Mouse (Mus musculus): ENCODE measurements at regions not wholly inside any gene's neighbourhood (a gene's known extent, or its start where the extent isn't known, plus 50 kb on each side); places are given as distances from the start of the nearest gene placed in this dataset.

- Histone ChIP-seq H3K4me2 (ENCODE audit: low read depth, low read length) (no peak overlapping the region), H3K4me1 (ENCODE audit: control insufficient read depth, insufficient read depth, low read length) (0 out of 2 replicates have a peak, but pooled peaks cover 3% of the 10 kb centered on the region), H3K36me3 (ENCODE audit: control insufficient read depth, insufficient read depth) (no peaks in the 10 kb centered on the region), H3K27ac (ENCODE audit: low read length) (no peak overlapping the region), H3K9me3 (replicated peaks; ENCODE audit: control insufficient read depth, low read length) (no peaks in the 10 kb centered on the region), H3K4me3 (ENCODE audit: low read length) (no peak overlapping the region), H3K27me3 (ENCODE audit: control insufficient read depth, insufficient read depth, low read length) (peaks cover 63% of the 10 kb centered on the region), H3K9ac (ENCODE audit: low read length) (no peak overlapping the region)
- WGBS: 42% methylated on average over 4 of the region's 4 CpGs
- ATAC-seq (replicated peaks; ENCODE audit: extremely low read depth, insufficient read depth, low FRiP score): no peak
Measured at GRCm38 (mm10) chr3:17788334-17788720, 159.9 kb upstream of the Cypt12 start.

DNA sequence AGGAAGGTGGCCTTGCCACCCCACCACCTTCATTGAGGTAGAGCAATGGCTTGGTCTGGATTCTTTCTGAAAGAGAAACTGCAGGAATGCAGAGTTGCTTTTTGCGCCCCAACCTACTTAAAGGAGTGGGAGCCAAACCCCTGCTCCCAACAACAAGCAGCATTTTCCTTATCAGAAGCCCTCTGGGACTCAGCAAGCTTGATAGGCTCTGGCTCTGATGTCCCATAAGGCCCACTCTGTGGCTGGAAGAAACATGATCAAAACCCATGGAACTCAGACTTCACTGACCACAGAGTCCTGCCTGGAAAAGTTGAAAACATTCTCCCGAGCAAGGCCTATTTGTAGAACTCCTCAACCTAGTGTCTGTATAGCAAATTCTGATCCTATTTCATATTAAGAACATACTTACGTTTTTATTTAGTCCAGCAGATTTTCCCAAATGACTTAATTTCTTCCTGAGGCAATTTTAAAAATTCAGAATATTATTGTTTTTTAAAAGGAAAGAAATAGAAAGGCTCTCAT is 159.4 kb upstream of the Cypt12 start:
- no peak overlapping the region for H3K4me2 ChIP-seq (ENCODE audit: low read depth, low read length)
- no peaks in the 10 kb centered on the region for H3K36me3 ChIP-seq (ENCODE audit: control insufficient read depth, insufficient read depth)
- no peak overlapping the region for H3K27ac ChIP-seq (ENCODE audit: low read length)
- 41% methylated on average over 3 of the region's 3 CpGs for WGBS
- H3K4me3 ChIP-seq (ENCODE audit: low read length): no peak overlapping the region
- H3K27me3 ChIP-seq (ENCODE audit: control insufficient read depth, insufficient read depth, low read length): peaks cover 68% of the 10 kb centered on the region
- 0 out of 2 replicates have a peak, but pooled peaks cover 3% of the 10 kb centered on the region for H3K4me1 ChIP-seq (ENCODE audit: control insufficient read depth, insufficient read depth, low read length)
- no peaks in the 10 kb centered on the region for H3K9me3 ChIP-seq (replicated peaks; ENCODE audit: control insufficient read depth, low read length)
- H3K9ac ChIP-seq (ENCODE audit: low read length): no peak overlapping the region
- ATAC-seq (replicated peaks; ENCODE audit: extremely low read depth, insufficient read depth, low FRiP score): no peak

- 0 out of 2 replicates have a peak, but pooled peaks cover 3% of the 10 kb centered on the region for H3K4me1 ChIP-seq (ENCODE audit: control insufficient read depth, insufficient read depth, low read length)
- H3K27me3 ChIP-seq (ENCODE audit: control insufficient read depth, insufficient read depth, low read length): peaks cover 73% of the 10 kb centered on the region
- no peaks in the 10 kb centered on the region for H3K36me3 ChIP-seq (ENCODE audit: control insufficient read depth, insufficient read depth)
- no peak overlapping the region for H3K9ac ChIP-seq (ENCODE audit: low read length)
- no peaks in the 10 kb centered on the region for H3K9me3 ChIP-seq (replicated peaks; ENCODE audit: control insufficient read depth, low read length)
- no peak overlapping the region for H3K4me2 ChIP-seq (ENCODE audit: low read depth, low read length)
- H3K4me3 ChIP-seq (ENCODE audit: low read length): no peak overlapping the region
- no peak for ATAC-seq (replicated peaks; ENCODE audit: extremely low read depth, insufficient read depth, low FRiP score)
- 8% methylated on average over 9 of the region's 9 CpGs for WGBS
- no peak overlapping the region for H3K27ac ChIP-seq (ENCODE audit: low read length)
Measured at GRCm38 (mm10) chr3:17789454-17790196, 158.6 kb upstream of the Cypt12 start.

DNA sequence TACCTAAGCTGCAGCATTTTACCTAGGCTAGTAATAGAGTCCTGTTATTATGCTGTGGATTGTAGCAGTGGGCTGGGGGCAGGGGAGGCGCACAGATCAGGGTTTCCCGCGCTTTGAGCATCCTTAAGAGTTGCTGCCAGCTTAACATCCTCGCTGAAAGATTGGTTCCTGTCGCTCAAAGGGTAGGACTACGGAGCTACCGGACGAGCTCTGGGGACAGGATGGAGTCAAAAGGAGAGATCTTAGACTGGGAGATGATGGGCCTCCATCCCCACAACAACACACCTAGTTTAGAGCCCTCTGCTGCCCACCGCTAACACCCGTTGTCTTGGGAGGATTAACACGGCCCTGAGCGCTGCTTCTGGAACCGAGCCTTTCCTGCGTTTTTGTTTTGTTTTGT is 157.9 kb upstream of the Cypt12 start:
- no peaks in the 10 kb centered on the region for H3K36me3 ChIP-seq (ENCODE audit: control insufficient read depth, insufficient read depth)
- no peak overlapping the region for H3K4me2 ChIP-seq (ENCODE audit: low read depth, low read length)
- H3K4me3 ChIP-seq (ENCODE audit: low read length): no peak overlapping the region
- H3K9me3 ChIP-seq (replicated peaks; ENCODE audit: control insufficient read depth, low read length): no peaks in the 10 kb centered on the region
- WGBS: 2% methylated on average over 14 of the region's 14 CpGs
- ATAC-seq (replicated peaks; ENCODE audit: extremely low read depth, insufficient read depth, low FRiP score): no peak
- no peak overlapping the region for H3K9ac ChIP-seq (ENCODE audit: low read length)
- H3K4me1 ChIP-seq (ENCODE audit: control insufficient read depth, insufficient read depth, low read length): 0 out of 2 replicates have a peak, but pooled peaks cover 3% of the 10 kb centered on the region
- H3K27me3 ChIP-seq (ENCODE audit: control insufficient read depth, insufficient read depth, low read length): peaks cover 75% of the 10 kb centered on the region
- no peak overlapping the region for H3K27ac ChIP-seq (ENCODE audit: low read length)

DNA sequence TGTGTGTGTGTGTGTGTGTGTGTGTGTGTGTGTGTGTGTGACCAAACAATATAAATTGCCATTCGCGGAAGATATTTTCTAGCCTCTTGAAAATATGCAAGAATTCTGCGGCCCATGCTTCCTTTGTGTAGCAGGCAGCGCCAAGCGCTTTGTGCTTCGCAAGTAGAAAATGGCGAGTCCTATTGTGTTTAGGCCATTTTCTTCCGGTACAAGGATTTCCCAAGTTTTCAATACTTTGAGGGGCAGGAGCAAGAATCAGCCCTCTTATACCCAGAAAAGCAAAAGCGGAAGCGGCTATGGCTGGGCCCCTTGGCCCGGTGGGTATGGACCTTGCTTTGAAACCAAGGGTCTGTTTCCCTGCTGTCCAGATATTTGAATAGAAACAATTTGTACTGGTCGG is 157.4 kb upstream of the Cypt12 start:
- Histone ChIP-seq H3K9me3 (replicated peaks; ENCODE audit: control insufficient read depth, low read length) (no peaks in the 10 kb centered on the region), H3K36me3 (ENCODE audit: control insufficient read depth, insufficient read depth) (no peaks in the 10 kb centered on the region), H3K4me1 (ENCODE audit: control insufficient read depth, insufficient read depth, low read length) (0 out of 2 replicates have a peak, but pooled peaks cover 2% of the 10 kb centered on the region), H3K27me3 (ENCODE audit: control insufficient read depth, insufficient read depth, low read length) (peaks cover 79% of the 10 kb centered on the region), H3K4me3 (ENCODE audit: low read length) (no peak overlapping the region), H3K4me2 (ENCODE audit: low read depth, low read length) (no peak overlapping the region), H3K9ac (ENCODE audit: low read length) (no peak overlapping the region), H3K27ac (ENCODE audit: low read length) (no peak overlapping the region)
- WGBS: 2% methylated on average over 12 of the region's 12 CpGs
- ATAC-seq (replicated peaks; ENCODE audit: extremely low read depth, insufficient read depth, low FRiP score): no peak

- ATAC-seq (replicated peaks; ENCODE audit: extremely low read depth, insufficient read depth, low FRiP score): no peak
- Histone ChIP-seq H3K4me1 (ENCODE audit: control insufficient read depth, insufficient read depth, low read length) (no peaks in the 10 kb centered on the region), H3K9me3 (replicated peaks; ENCODE audit: control insufficient read depth, low read length) (no peaks in the 10 kb centered on the region), H3K27ac (ENCODE audit: low read length) (no peak overlapping the region), H3K4me3 (ENCODE audit: low read length) (no peak overlapping the region), H3K36me3 (ENCODE audit: control insufficient read depth, insufficient read depth) (no peaks in the 10 kb centered on the region), H3K9ac (ENCODE audit: low read length) (no peak overlapping the region), H3K4me2 (ENCODE audit: low read depth, low read length) (no peak overlapping the region), H3K27me3 (ENCODE audit: control insufficient read depth, insufficient read depth, low read length) (peaks cover 79% of the 10 kb centered on the region)
- 24% methylated on average over 8 of the region's 8 CpGs for WGBS
Measured at GRCm38 (mm10) chr3:17791381-17792320, 156.6 kb upstream of the Cypt12 start.

GRCm38 (mm10) chr3:17792537-17793039 is 155.6 kb upstream of the Cypt12 start:
- Histone ChIP-seq H3K4me2 (ENCODE audit: low read depth, low read length) (no peak overlapping the region), H3K27me3 (ENCODE audit: control insufficient read depth, insufficient read depth, low read length) (peaks cover 75% of the 10 kb centered on the region), H3K4me3 (ENCODE audit: low read length) (no peak overlapping the region), H3K9ac (ENCODE audit: low read length) (no peak overlapping the region), H3K9me3 (replicated peaks; ENCODE audit: control insufficient read depth, low read length) (no peaks in the 10 kb centered on the region), H3K4me1 (ENCODE audit: control insufficient read depth, insufficient read depth, low read length) (no peaks in the 10 kb centered on the region), H3K27ac (ENCODE audit: low read length) (no peak overlapping the region), H3K36me3 (ENCODE audit: control insufficient read depth, insufficient read depth) (no peaks in the 10 kb centered on the region)
- no peak for ATAC-seq (replicated peaks; ENCODE audit: extremely low read depth, insufficient read depth, low FRiP score)
- WGBS: 40% methylated on average over 2 of the region's 2 CpGs

GRCm38 (mm10) chr3:17793646-17794250 is 154.5 kb upstream of the Cypt12 start:
- peak overlapping the region; percentile 35 for H3K4me2 ChIP-seq (ENCODE audit: low read depth, low read length)
- H3K4me3 ChIP-seq (ENCODE audit: low read length): peak overlapping the region; percentile 21
- H3K27ac ChIP-seq (ENCODE audit: low read length): no peak overlapping the region
- no peak for ATAC-seq (replicated peaks; ENCODE audit: extremely low read depth, insufficient read depth, low FRiP score)
- H3K9me3 ChIP-seq (replicated peaks; ENCODE audit: control insufficient read depth, low read length): no peaks in the 10 kb centered on the region
- peaks cover 68% of the 10 kb centered on the region for H3K27me3 ChIP-seq (ENCODE audit: control insufficient read depth, insufficient read depth, low read length)
- no peak overlapping the region for H3K9ac ChIP-seq (ENCODE audit: low read length)
- H3K4me1 ChIP-seq (ENCODE audit: control insufficient read depth, insufficient read depth, low read length): no peaks in the 10 kb centered on the region
- H3K36me3 ChIP-seq (ENCODE audit: control insufficient read depth, insufficient read depth): no peaks in the 10 kb centered on the region
- 1% methylated on average over 24 of the region's 24 CpGs for WGBS

Data from heart, embryonic 16.5 days (tissue).